Mouse (Mus musculus): ENCODE results near the gene Gtf2ird1. TPM values are rescaled to one million over a fixed set of nuclear protein-coding genes. Genes with fewer than 3 reads are reported as not detected.

Gtf2ird1 gene
- polyA plus RNA-seq, 2 experiments = 99.0 to 100 TPM

GRCm38 (mm10) chr5:134435836-134436331 lies 20.6 kb downstream of the Gtf2ird1 start:
- peaks cover 19% of the 10 kb centered on the region for H3K36me3 ChIP-seq (ENCODE audit: control insufficient read depth, insufficient read depth, low read length)
- DNase-seq (ENCODE audit: low spot score) (peak; percentile 45), ATAC-seq (ENCODE audit: low FRiP score, low read depth) (peak; percentile 55)
- H3K9ac ChIP-seq (ENCODE audit: low read depth, low read length, severe bottlenecking) = no peak overlapping the region
- peak overlapping the region; percentile 67 for H3K27ac ChIP-seq (replicated peaks; ENCODE audit: low read depth, low read length)
- no peaks in the 10 kb centered on the region for H3K9me3 ChIP-seq (ENCODE audit: control insufficient read depth, low read length)
- H3K4me3 ChIP-seq (replicated peaks; ENCODE audit: low read length) = no peak overlapping the region
- 21% methylated on average over 10 of the region's 12 CpGs for WGBS
- H3K4me1 ChIP-seq (ENCODE audit: control insufficient read depth, insufficient read depth, low read length) = peaks cover 34% of the 10 kb centered on the region
- H3K4me2 ChIP-seq (replicated peaks; ENCODE audit: low read depth, low read length, severe bottlenecking) = 0 out of 2 replicates have a peak overlapping the region, but pooled peaks have one; percentile 5
- no peak for TF ChIP-seq POLR2A (IDR thresholded peaks at IDR 0.05; ENCODE audit: borderline replicate concordance, extremely low read depth, insufficient read depth, insufficient read length)
- no peaks in the 10 kb centered on the region for H3K27me3 ChIP-seq (ENCODE audit: control insufficient read depth, insufficient read depth, low read length)

DNA sequence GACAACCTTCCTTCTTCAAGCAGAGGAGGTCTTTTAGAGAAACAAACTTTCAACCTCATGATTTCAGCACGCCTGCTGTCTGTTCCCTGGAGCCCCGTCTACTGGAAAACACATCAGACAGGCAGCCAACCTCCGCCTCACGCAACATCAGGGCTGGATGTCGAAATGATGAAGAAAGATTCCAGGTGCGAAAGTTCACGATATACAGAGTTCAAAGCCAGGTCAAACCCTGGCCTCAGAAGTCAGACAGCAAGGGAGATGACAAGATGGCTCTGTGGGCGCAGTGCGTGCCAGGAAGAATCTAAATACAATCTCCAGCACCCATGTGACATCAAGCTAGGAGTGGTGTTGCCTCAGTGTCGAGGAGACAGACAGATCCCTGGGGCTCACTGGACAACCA lies 23.4 kb downstream of the Gtf2ird1 start:
- Histone ChIP-seq H3K9me3 (ENCODE audit: control insufficient read depth, low read length) (no peaks in the 10 kb centered on the region), H3K27me3 (ENCODE audit: control insufficient read depth, insufficient read depth, low read length) (no peaks in the 10 kb centered on the region), H3K4me3 (replicated peaks; ENCODE audit: low read length) (no peak overlapping the region), H3K4me2 (replicated peaks; ENCODE audit: low read depth, low read length, severe bottlenecking) (no peak overlapping the region), H3K27ac (replicated peaks; ENCODE audit: low read depth, low read length) (0 out of 2 replicates have a peak overlapping the region, but pooled peaks have one; percentile 3), H3K4me1 (ENCODE audit: control insufficient read depth, insufficient read depth, low read length) (peaks cover 27% of the 10 kb centered on the region), H3K9ac (ENCODE audit: low read depth, low read length, severe bottlenecking) (no peak overlapping the region), H3K36me3 (ENCODE audit: control insufficient read depth, insufficient read depth, low read length) (peaks cover 15% of the 10 kb centered on the region)
- no peak for DNase-seq (ENCODE audit: low spot score)
- ATAC-seq (ENCODE audit: low FRiP score, low read depth) = no peak
- WGBS = 54% methylated on average over 10 of the region's 10 CpGs
- no peak for TF ChIP-seq POLR2A (IDR thresholded peaks at IDR 0.05; ENCODE audit: borderline replicate concordance, extremely low read depth, insufficient read depth, insufficient read length)

- H3K36me3 ChIP-seq (ENCODE audit: control insufficient read depth, insufficient read depth, low read length) = peaks cover 24% of the 10 kb centered on the region
- TF ChIP-seq POLR2A (IDR thresholded peaks at IDR 0.05; ENCODE audit: borderline replicate concordance, extremely low read depth, insufficient read depth, insufficient read length) = no peak
- DNase-seq (ENCODE audit: low spot score) = no peak
- H3K27me3 ChIP-seq (ENCODE audit: control insufficient read depth, insufficient read depth, low read length) = no peaks in the 10 kb centered on the region
- no peak overlapping the region for H3K9ac ChIP-seq (ENCODE audit: low read depth, low read length, severe bottlenecking)
- 84% methylated on average over 4 of the region's 4 CpGs for WGBS
- H3K4me3 ChIP-seq (replicated peaks; ENCODE audit: low read length) = no peak overlapping the region
- H3K4me2 ChIP-seq (replicated peaks; ENCODE audit: low read depth, low read length, severe bottlenecking) = no peak overlapping the region
- no peaks in the 10 kb centered on the region for H3K9me3 ChIP-seq (ENCODE audit: control insufficient read depth, low read length)
- no peak overlapping the region for H3K27ac ChIP-seq (replicated peaks; ENCODE audit: low read depth, low read length)
- no peak for ATAC-seq (ENCODE audit: low FRiP score, low read depth)
- H3K4me1 ChIP-seq (ENCODE audit: control insufficient read depth, insufficient read depth, low read length) = peaks cover 6% of the 10 kb centered on the region; the same call in 1 of the 2 replicates
These were observed 26.4 kb downstream of the Gtf2ird1 start for GRCm38 (mm10) chr5:134430087-134430486.

- Histone ChIP-seq H3K4me2 (replicated peaks; ENCODE audit: low read depth, low read length, severe bottlenecking) (no peak overlapping the region), H3K4me1 (ENCODE audit: control insufficient read depth, insufficient read depth, low read length) (no peaks in the 10 kb centered on the region), H3K27me3 (ENCODE audit: control insufficient read depth, insufficient read depth, low read length) (no peaks in the 10 kb centered on the region), H3K36me3 (ENCODE audit: control insufficient read depth, insufficient read depth, low read length) (peaks cover 28% of the 10 kb centered on the region), H3K9ac (ENCODE audit: low read depth, low read length, severe bottlenecking) (no peak overlapping the region), H3K4me3 (replicated peaks; ENCODE audit: low read length) (no peak overlapping the region), H3K9me3 (ENCODE audit: control insufficient read depth, low read length) (no peaks in the 10 kb centered on the region), H3K27ac (replicated peaks; ENCODE audit: low read depth, low read length) (no peak overlapping the region)
- TF ChIP-seq POLR2A (IDR thresholded peaks at IDR 0.05; ENCODE audit: borderline replicate concordance, extremely low read depth, insufficient read depth, insufficient read length) = no peak
- no peak for DNase-seq (ENCODE audit: low spot score)
- no peak for ATAC-seq (ENCODE audit: low FRiP score, low read depth)
- WGBS = 92% methylated on average over 9 of the region's 9 CpGs
These were observed 28.9 kb downstream of the Gtf2ird1 start for GRCm38 (mm10) chr5:134427664-134428063.

DNA sequence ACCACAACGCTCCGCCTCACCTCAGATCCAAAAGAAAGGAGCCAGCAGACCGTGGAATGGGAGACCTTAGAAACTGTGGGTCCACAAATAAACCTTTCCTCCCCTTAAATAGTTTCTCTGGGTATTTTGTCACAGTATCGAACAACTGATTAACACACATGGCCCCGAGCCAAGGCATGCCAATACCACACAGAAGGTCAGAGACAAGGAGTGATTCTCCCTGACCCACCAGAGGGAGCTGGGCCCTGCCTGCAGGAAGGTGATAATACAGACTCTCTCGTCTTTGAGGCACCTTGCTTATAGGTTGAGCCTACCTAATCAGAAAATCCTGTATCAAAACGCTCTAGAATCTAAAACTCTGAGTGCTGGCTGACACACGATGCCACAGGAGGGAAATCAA lies 30.9 kb downstream of the Gtf2ird1 start:
- H3K4me1 ChIP-seq (ENCODE audit: control insufficient read depth, insufficient read depth, low read length) = peaks cover 13% of the 10 kb centered on the region; the same call in 1 of the 2 replicates
- no peak for TF ChIP-seq POLR2A (IDR thresholded peaks at IDR 0.05; ENCODE audit: borderline replicate concordance, extremely low read depth, insufficient read depth, insufficient read length)
- 88% methylated on average over 8 of the region's 8 CpGs for WGBS
- H3K36me3 ChIP-seq (ENCODE audit: control insufficient read depth, insufficient read depth, low read length) = peaks cover 28% of the 10 kb centered on the region
- no peak for ATAC-seq (ENCODE audit: low FRiP score, low read depth)
- no peak overlapping the region for H3K9ac ChIP-seq (ENCODE audit: low read depth, low read length, severe bottlenecking)
- no peaks in the 10 kb centered on the region for H3K27me3 ChIP-seq (ENCODE audit: control insufficient read depth, insufficient read depth, low read length)
- DNase-seq (ENCODE audit: low spot score) = no peak
- H3K4me3 ChIP-seq (replicated peaks; ENCODE audit: low read length) = no peak overlapping the region
- no peaks in the 10 kb centered on the region for H3K9me3 ChIP-seq (ENCODE audit: control insufficient read depth, low read length)
- no peak overlapping the region for H3K27ac ChIP-seq (replicated peaks; ENCODE audit: low read depth, low read length)
- no peak overlapping the region for H3K4me2 ChIP-seq (replicated peaks; ENCODE audit: low read depth, low read length, severe bottlenecking)

Data from limb, embryonic 14.5 days (tissue).